In the genomic region with DNA sequence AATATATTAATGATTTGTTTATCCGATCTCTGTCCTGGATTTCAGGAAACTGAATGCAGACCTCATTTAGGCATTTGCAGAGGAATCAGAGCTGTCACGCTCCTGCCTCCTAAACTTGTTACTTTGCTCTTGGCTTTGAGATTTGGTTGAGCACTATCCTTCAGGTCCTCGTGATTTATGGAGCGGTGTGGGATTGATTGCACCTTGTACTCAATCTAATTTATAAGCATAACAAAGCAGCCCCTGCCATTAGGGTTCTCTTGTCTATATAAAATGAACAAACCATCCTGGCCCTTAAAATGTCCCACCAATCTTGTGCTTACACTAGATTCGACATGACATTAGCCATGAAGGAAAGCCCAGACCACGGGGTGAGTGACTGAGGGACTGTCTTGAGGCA, we compare ENCODE assay signal across 16 mouse cellular contexts.
"Had no signal": no experiment of that assay in that cellular context is flagged by ENCODE, and none has a peak within 500 bp of the region (broad histone marks: within the 10 kb centered on the region; RNA-seq: fewer than 3 reads in every experiment).

No protein-coding gene starts in this region.

- H3K36me3 ChIP-seq: limb, embryonic 12.5 days; limb, embryonic 15.5 days; liver, embryonic 12.5 days; liver, embryonic 15.5 days had no signal

- ATAC-seq: intestine, postnatal 0 days; liver, embryonic 12.5 days; lung, postnatal 0 days had no signal

- DNase-seq: kidney, adult 9 months; kidney, postnatal 4 days; left cerebral cortex, postnatal 4 days; lung, adult 2 months; lung, postnatal 36 days; midbrain, embryonic 14.5 days; thymus, adult 18-20 months; thymus, postnatal 36 days had no signal

- H3K27ac ChIP-seq: limb, embryonic 12.5 days; limb, embryonic 15.5 days; liver, embryonic 12.5 days; liver, embryonic 15.5 days had no signal

- H3K4me3 ChIP-seq: limb, embryonic 12.5 days; limb, embryonic 15.5 days; liver, embryonic 12.5 days; liver, embryonic 15.5 days; megakaryocyte, embryonic 14.5 days had no signal

- H3K9ac ChIP-seq: limb, embryonic 12.5 days; limb, embryonic 15.5 days; liver, embryonic 12.5 days; liver, embryonic 15.5 days had no signal

- H3K27me3 ChIP-seq: liver, embryonic 12.5 days; liver, embryonic 15.5 days; megakaryocyte, embryonic 14.5 days had no signal

- H3K4me1 ChIP-seq: limb, embryonic 12.5 days; limb, embryonic 15.5 days had no signal

- H3K9me3 ChIP-seq: limb, embryonic 12.5 days; limb, embryonic 15.5 days; liver, embryonic 12.5 days; liver, embryonic 15.5 days; megakaryocyte, embryonic 14.5 days had no signal

- H3K4me2 ChIP-seq: limb, embryonic 12.5 days; limb, embryonic 15.5 days; liver, embryonic 12.5 days; liver, embryonic 15.5 days; midbrain, embryonic 11.5 days had no signal
